Mouse (Mus musculus) limb, embryonic 11.5 days (tissue): ENCODE results near the gene Tfb2m. TPM values are rescaled to one million over a fixed set of nuclear protein-coding genes. Genes with fewer than 3 reads are reported as not detected.

ENCODE experiments used
- ATAC-seq: fragments of 200-750 bp; cut with Nextera tagmentation; 2 replicates; pipeline ENCODE4 v1.8.0; 2017; ENCODE audit warnings: low read depth; ENCODE audit not compliant: insufficient number of reproducible peaks, low FRiP score, low TSS enrichment
- DNase-seq: peaks from one replicate; pipeline ENCODE4 v3.0.0-alpha.2; 2015; ENCODE audit warnings: low spot score
- H3K27ac ChIP-seq: fragments of 300-500 bp; sonication (generic); replicated peaks from 2 replicates; pipeline ENCODE4 v1.5.1; 2014; ENCODE audit warnings: low read depth, mild to moderate bottlenecking, low read length
- H3K27me3 ChIP-seq: fragments of 300-500 bp; sonication (generic); 2 replicates; pipeline ENCODE4 v1.6.1; 2014; ENCODE audit warnings: mild to moderate bottlenecking, low read length, mixed read lengths; ENCODE audit not compliant: control insufficient read depth, insufficient read depth
- H3K36me3 ChIP-seq: fragments of 300-500 bp; sonication (generic); 2 replicates; pipeline ENCODE4 v1.6.1; 2014; ENCODE audit warnings: mild to moderate bottlenecking, low read length, moderate library complexity, mixed read lengths; ENCODE audit not compliant: control insufficient read depth, insufficient read depth
- H3K4me1 ChIP-seq: fragments of 300-500 bp; sonication (generic); 2 replicates; pipeline ENCODE4 v1.6.1; 2014; ENCODE audit warnings: low read length, mixed read lengths; ENCODE audit not compliant: control insufficient read depth, insufficient read depth
- H3K4me2 ChIP-seq: fragments of 300-500 bp; sonication (generic); 2 replicates; pipeline ENCODE4 v1.6.1; 2014; ENCODE audit warnings: low read depth, mild to moderate bottlenecking, moderate library complexity; ENCODE audit not compliant: severe bottlenecking
- H3K4me3 ChIP-seq: fragments of 300-500 bp; sonication (generic); 2 replicates; pipeline ENCODE4 v1.5.1; 2014; ENCODE audit warnings: low read depth, low read length
- H3K9ac ChIP-seq: fragments of 300-500 bp; sonication (generic); 2 replicates; pipeline ENCODE4 v1.6.1; 2014; ENCODE audit warnings: mild to moderate bottlenecking, low read length
- H3K9me3 ChIP-seq: fragments of 300-500 bp; sonication (generic); 2 replicates; pipeline ENCODE4 v1.6.1; 2016; ENCODE audit warnings: low read length; ENCODE audit not compliant: control insufficient read depth
- WGBS: fragments of 180-500 bp; shearing (Covaris S2); extraction: QIAGEN DNeasy Blood & Tissue Kit; methylation state at CpG from one replicate; pipeline ENCODE4 v1.1.7; 2014; 5-methylcytosine and 5-hydroxymethylcytosine counted together
- polyA plus RNA-seq: library from polyadenylated mRNA; unstranded; fragments of >200 nt; fragmentation: Nextera tagmentation; extraction: Ambion mirVana; gene quantifications from 2 replicates; pipeline ENCODE4 v1.2.1, GENCODE M21; 2014

Gene Tfb2m
- polyA plus RNA-seq, 1 experiment from 2014 or later: 27.8 TPM

GRCm38 (mm10) chr1:179506530-179507315 lies 39.3 kb downstream of the Tfb2m start:
- no peaks in the 10 kb centered on the region for H3K36me3 ChIP-seq
- no peaks in the 10 kb centered on the region for H3K9me3 ChIP-seq
- H3K9ac ChIP-seq: no peak overlapping the region
- H3K27ac ChIP-seq: no peak overlapping the region
- no peak for DNase-seq
- H3K4me1 ChIP-seq: no peaks in the 10 kb centered on the region
- H3K27me3 ChIP-seq: no peaks in the 10 kb centered on the region
- no peak overlapping the region for H3K4me2 ChIP-seq
- 66% methylated on average over 9 of the region's 9 CpGs for WGBS
- H3K4me3 ChIP-seq: no peak overlapping the region
- ATAC-seq: no peak

- Histone ChIP-seq H3K27ac (no peak overlapping the region), H3K4me3 (no peak overlapping the region), H3K9me3 (no peaks in the 10 kb centered on the region), H3K4me1 (no peaks in the 10 kb centered on the region), H3K27me3 (no peaks in the 10 kb centered on the region), H3K36me3 (no peaks in the 10 kb centered on the region), H3K4me2 (no peak overlapping the region), H3K9ac (no peak overlapping the region)
- 19% methylated on average over 3 of the region's 3 CpGs for WGBS
- ATAC-seq: no peak
- DNase-seq: no peak
Observed at GRCm38 (mm10) chr1:179502565-179502964, 43.5 kb downstream of the Tfb2m start.

GRCm38 (mm10) chr1:179499257-179499656 lies 46.8 kb downstream of the Tfb2m start:
- Histone ChIP-seq H3K9me3 (no peaks in the 10 kb centered on the region), H3K27me3 (no peaks in the 10 kb centered on the region), H3K4me3 (no peak overlapping the region), H3K36me3 (no peaks in the 10 kb centered on the region), H3K4me2 (no peak overlapping the region), H3K27ac (no peak overlapping the region), H3K9ac (no peak overlapping the region), H3K4me1 (no peaks in the 10 kb centered on the region)
- WGBS: 88% methylated on average over 3 of the region's 3 CpGs
- no peak for DNase-seq
- ATAC-seq: no peak

GRCm38 (mm10) chr1:179492908-179493307 lies 53.2 kb downstream of the Tfb2m start:
- no peak overlapping the region for H3K4me2 ChIP-seq
- no peaks in the 10 kb centered on the region for H3K27me3 ChIP-seq
- H3K27ac ChIP-seq: no peak overlapping the region
- no peaks in the 10 kb centered on the region; the same call in 1 of the 2 replicates for H3K9me3 ChIP-seq
- DNase-seq (no peak), ATAC-seq (no peak)
- WGBS: 83% methylated on average over 5 of the region's 5 CpGs
- no peak overlapping the region for H3K4me3 ChIP-seq
- no peaks in the 10 kb centered on the region for H3K4me1 ChIP-seq
- H3K36me3 ChIP-seq: no peaks in the 10 kb centered on the region
- no peak overlapping the region for H3K9ac ChIP-seq

GRCm38 (mm10) chr1:179488520-179488919 lies 57.5 kb downstream of the Tfb2m start:
- no peak overlapping the region for H3K4me2 ChIP-seq
- H3K4me3 ChIP-seq: no peak overlapping the region
- 91% methylated on average over 5 of the region's 5 CpGs for WGBS
- no peak overlapping the region for H3K27ac ChIP-seq
- H3K36me3 ChIP-seq: no peaks in the 10 kb centered on the region
- no peaks in the 10 kb centered on the region for H3K27me3 ChIP-seq
- ATAC-seq (no peak), DNase-seq (no peak)
- no peaks in the 10 kb centered on the region for H3K4me1 ChIP-seq
- no peak overlapping the region for H3K9ac ChIP-seq
- no peaks in the 10 kb centered on the region; the same call in 1 of the 2 replicates for H3K9me3 ChIP-seq

GRCm38 (mm10) chr1:179487990-179488389 lies 58.1 kb downstream of the Tfb2m start:
- WGBS: 54% methylated on average over 5 of the region's 5 CpGs

GRCm38 (mm10) chr1:179487238-179487637 lies 58.8 kb downstream of the Tfb2m start:
- H3K27ac ChIP-seq: no peak overlapping the region
- no peaks in the 10 kb centered on the region for H3K27me3 ChIP-seq
- H3K9ac ChIP-seq: no peak overlapping the region
- no peaks in the 10 kb centered on the region for H3K36me3 ChIP-seq
- no peak for ATAC-seq
- 87% methylated on average over 2 of the region's 2 CpGs for WGBS
- no peaks in the 10 kb centered on the region for H3K4me1 ChIP-seq
- DNase-seq: no peak
- H3K9me3 ChIP-seq: no peaks in the 10 kb centered on the region; the same call in 1 of the 2 replicates
- H3K4me3 ChIP-seq: no peak overlapping the region
- no peak overlapping the region for H3K4me2 ChIP-seq

More at GRCm38 (mm10) chr1:179487990-179488389, 58.1 kb downstream of the Tfb2m start:
- H3K4me2 ChIP-seq: no peak overlapping the region
- no peaks in the 10 kb centered on the region for H3K4me1 ChIP-seq
- no peaks in the 10 kb centered on the region for H3K27me3 ChIP-seq
- no peaks in the 10 kb centered on the region for H3K36me3 ChIP-seq
- DNase-seq: no peak
- no peak for ATAC-seq
- H3K9ac ChIP-seq: no peak overlapping the region
- H3K9me3 ChIP-seq: no peaks in the 10 kb centered on the region; the same call in 1 of the 2 replicates
- no peak overlapping the region for H3K27ac ChIP-seq
- H3K4me3 ChIP-seq: no peak overlapping the region

GRCm38 (mm10) chr1:179485784-179486540 lies 60.1 kb downstream of the Tfb2m start:
- DNase-seq (no peak), ATAC-seq (no peak)
- no peaks in the 10 kb centered on the region for H3K36me3 ChIP-seq
- H3K27me3 ChIP-seq: no peaks in the 10 kb centered on the region
- no peaks in the 10 kb centered on the region; the same call in 1 of the 2 replicates for H3K9me3 ChIP-seq
- H3K4me1 ChIP-seq: no peaks in the 10 kb centered on the region
- H3K9ac ChIP-seq: no peak overlapping the region
- H3K4me2 ChIP-seq: no peak overlapping the region
- no peak overlapping the region for H3K4me3 ChIP-seq
- 43% methylated on average over 3 of the region's 3 CpGs for WGBS
- no peak overlapping the region for H3K27ac ChIP-seq
